Mouse (Mus musculus) thymus, postnatal 10 days (tissue): ENCODE measurements at regions not wholly inside any gene's neighbourhood (a gene's known extent, or its start where the extent isn't known, plus 50 kb on each side); places are given as distances from the start of the nearest gene placed in this dataset.

Source experiments
- DNase-seq, 2 experiments: peaks; one replicate each; pipeline ENCODE4 v3.0.0; 2021; ENCODE audit warnings: low spot score in 2 of 2

- no peak for DNase-seq
These were observed 221.7 kb upstream of the Veph1 start for GRCm38 (mm10) chr3:66518289-66518688.

DNA sequence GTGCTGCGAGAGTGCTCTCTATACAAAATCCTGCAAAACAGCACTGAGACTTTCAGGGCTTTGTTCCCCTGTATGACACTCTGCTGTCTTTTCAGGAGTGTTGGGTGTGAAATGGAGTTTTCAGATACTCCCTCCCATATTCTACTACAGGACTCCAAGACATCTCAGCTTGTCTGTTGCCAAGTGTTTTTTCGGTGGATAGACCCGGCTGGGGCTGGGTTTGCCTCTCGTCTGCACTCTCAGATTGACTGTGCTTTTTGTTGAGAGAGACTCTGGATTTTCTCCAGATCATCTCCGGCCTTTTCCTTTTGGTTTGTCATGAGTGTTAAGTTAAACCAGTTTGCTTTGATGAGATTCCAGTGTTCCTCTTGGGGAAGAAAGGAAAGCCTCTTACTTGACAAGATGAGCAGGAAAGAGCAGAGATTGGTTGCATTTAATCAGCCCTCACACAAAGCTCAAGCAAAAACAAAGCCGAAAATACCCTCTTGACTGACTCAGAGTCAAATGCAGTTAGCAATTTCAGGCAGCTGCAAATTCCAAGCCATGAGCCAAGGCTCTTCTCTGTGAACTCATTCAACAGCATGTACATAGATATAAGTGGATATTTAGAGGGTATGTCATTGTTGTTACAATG is 219.3 kb upstream of the Veph1 start:
- no peak for DNase-seq

GRCm38 (mm10) chr3:66514587-66514986 is 217.9 kb upstream of the Veph1 start:
- DNase-seq: no peak

GRCm38 (mm10) chr3:66512408-66512807 is 215.8 kb upstream of the Veph1 start:
- no peak for DNase-seq

GRCm38 (mm10) chr3:66510455-66510854 is 213.8 kb upstream of the Veph1 start:
- DNase-seq: no peak

DNA sequence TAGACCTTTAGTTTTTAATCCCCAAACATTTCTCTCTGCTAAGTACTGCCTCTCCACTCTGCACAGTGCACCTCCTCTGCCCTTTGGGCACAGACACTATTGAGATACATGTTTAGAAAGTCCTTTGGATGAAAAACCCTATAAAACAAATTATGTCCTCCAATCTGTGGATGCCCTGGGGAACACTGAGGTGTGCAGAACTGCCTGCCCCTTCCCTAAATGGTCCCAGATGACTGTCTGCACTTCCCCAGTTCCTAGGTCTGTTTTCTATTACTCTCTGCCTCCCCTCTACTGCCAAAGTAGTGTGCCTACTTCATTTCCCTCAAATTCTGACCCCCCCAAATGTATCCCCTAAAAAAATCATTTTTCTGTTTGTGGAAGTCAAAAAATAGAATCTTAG is 209.5 kb upstream of the Veph1 start:
- DNase-seq: no peak

DNA sequence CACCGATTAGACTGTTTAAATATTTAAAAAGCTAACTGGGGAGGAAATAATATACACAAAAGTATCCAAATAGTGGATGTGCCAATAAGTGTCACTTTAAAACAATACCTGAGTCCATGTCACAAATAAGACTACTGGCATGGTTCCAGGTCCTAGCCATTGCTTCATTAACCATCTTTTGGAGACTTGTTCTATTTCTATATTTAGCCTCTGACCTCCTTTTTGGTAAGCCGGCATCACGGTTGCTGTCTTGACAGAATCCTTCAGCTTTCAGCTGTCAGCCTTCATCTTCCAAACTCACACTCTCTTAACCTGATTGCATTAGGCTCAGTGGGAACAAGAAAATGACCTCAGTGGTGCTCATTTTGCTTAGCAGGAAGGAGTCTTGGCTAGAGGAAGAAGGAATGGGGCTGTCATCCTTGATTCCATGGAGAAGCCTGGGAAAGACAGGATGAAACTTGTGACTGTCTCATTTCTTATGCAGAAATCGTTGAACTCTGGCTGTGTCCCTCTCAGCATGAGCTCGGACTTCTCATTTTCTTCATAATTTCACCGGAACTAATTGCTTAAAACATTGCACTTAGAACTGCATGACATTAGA is 208.9 kb upstream of the Veph1 start:
- DNase-seq: no peak

GRCm38 (mm10) chr3:66504717-66505116 is 208.1 kb upstream of the Veph1 start:
- no peak for DNase-seq

- no peak for DNase-seq
These were observed 207.0 kb upstream of the Veph1 start for GRCm38 (mm10) chr3:66503615-66504014.

- no peak for DNase-seq
These were observed 205.2 kb upstream of the Veph1 start for GRCm38 (mm10) chr3:66501865-66502264.

DNA sequence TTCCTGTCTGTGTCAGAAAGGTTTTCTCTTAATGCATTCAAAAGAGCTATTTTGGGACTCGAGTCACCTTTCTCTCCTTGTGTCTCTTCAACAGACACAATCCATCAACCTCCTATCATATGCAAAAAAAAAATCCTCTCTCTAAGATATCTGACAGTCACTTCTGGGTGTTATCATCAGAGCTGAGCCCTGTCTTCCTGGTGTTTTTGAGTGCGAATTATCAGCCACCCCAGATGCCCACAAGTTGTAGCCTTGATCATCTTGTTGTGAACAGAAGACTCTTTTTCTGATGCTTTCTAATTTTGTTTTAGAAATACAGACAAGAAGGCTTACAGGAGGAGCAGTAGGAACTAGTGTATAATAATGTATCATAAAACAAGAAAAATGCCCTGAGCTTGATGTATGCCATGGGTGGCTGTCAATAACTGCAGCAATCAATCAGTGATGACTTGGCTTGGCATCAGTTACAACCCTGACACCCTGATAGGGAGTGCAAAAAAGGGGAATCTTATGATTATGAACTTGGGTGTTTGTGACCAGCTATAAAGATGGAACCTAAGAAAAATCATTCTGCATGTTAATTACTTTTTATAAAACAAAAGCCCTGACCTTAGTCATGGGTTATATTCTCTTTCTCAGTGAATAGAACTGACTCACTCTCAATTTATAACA is 197.9 kb upstream of the Veph1 start:
- DNase-seq: no peak

GRCm38 (mm10) chr3:66490696-66491357 is 194.2 kb upstream of the Veph1 start:
- no peak for DNase-seq

- DNase-seq: no peak
These were observed 192.1 kb upstream of the Veph1 start for GRCm38 (mm10) chr3:66488724-66489123.

DNA sequence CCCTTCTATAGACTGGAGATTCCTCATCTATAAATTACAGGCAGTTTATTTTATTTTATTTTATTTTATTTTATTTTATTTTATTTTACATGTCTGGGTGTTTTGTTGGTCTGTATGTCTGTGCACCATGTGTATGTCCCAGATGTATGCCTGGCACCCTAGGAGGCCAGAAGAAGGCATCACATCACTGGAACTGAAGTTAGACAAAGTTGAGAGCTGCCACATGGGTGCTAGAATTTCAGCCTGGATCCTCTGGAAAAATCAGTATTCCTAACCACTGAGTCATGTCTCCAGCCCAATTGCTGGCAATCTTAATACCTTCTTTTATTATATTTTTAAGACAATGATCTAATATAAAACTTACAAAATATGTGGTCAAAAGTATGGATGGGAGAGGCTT is 190.0 kb upstream of the Veph1 start:
- DNase-seq: no peak

DNA sequence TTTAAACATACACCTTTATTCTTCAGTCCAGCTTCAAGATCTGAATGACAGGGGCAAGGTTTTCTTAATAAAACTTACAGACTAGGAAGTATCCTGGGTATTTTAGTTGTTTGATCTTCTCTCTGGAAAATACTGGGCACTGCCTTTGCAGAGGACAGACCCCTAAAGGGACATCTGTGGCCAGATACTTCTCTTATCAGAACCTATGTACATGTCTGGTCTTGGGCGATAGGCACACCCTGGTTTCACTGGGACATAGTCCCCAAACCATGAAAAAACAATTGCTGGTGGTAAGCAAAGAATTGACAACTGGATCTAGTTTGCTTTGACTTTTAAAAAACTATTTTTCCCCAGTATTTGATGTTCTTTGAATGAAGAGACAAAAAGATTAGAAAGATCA is 189.5 kb upstream of the Veph1 start:
- no peak for DNase-seq

GRCm38 (mm10) chr3:66480718-66481117 is 184.1 kb upstream of the Veph1 start:
- no peak for DNase-seq

- DNase-seq: no peak
These were observed 182.6 kb upstream of the Veph1 start for GRCm38 (mm10) chr3:66479266-66479665.

- DNase-seq: no peak
These were observed 169.7 kb upstream of the Veph1 start for GRCm38 (mm10) chr3:66466321-66466720.

GRCm38 (mm10) chr3:66465371-66465770 is 168.7 kb upstream of the Veph1 start:
- DNase-seq: no peak

DNA sequence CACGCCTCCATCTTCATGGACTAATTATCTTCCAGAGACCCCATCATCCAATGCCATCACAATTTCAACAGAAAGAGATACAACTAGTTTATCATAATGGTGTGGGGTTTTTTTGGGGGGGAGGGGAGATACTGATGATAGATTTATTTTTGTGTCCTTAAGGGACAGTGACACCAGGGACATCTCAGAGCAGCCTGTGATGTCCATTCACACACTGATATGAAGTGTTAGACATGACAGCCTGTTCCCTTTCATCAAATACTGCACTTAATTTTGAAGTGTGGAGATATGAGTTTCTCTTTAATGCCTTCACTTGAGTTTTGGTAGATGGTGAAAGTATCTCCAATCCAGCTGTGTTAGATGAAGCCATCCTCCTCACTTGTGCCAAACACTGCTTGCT is 165.7 kb upstream of the Veph1 start:
- no peak for DNase-seq

DNA sequence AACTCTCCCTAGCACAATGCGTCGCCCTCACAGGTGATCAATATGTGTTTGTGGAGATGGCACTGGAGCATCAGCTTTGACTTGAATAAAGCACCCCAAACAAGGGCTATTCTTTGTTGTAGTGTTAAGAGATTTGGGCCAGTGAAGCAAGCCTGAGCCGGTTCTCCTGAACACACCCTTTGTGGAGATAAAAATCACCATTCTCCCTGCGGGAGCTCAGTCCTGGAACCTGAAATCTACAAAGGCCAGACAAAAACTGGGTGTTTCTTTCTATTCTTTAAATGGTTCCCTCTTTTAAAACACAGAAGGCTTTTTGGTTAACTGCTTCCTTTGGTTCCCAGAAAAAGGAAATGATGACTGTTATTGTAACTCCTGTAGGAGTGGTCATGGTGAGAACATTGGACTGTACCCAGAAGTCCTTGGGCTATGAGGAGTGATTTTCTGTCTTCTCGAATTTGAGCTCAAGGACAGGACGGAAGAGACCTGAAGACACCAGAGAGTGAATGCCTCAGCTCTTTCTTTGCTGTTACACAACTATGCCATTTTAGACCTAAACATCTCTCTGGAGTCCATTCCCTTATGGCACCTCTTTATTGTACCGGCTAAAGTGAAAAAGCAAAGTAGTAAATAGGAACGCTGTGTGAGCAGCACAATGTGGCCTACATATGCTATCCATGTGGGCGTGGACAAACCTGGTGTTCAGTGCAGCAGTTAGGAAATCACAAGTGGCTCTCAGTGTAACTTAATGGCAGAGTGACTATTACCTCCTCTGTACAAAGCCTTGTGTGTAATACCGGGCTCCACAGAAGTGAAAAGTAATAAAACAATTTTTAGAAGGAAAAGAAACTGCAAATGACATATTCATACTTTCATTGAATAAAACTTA is 149.9 kb upstream of the Veph1 start:
- DNase-seq: no peak

GRCm38 (mm10) chr3:66433216-66433615 is 136.6 kb upstream of the Veph1 start:
- no peak for DNase-seq
